Mouse (Mus musculus) C2C12 (cell line): ENCODE results near the gene Kctd13.

Experiments used
- CTCF ChIP-seq: IDR thresholded peaks from one replicate; pipeline ENCODE4 v1.5.1; 2011; ENCODE audit not compliant: control insufficient read depth, insufficient read depth, insufficient read length
- MAX ChIP-seq: IDR thresholded peaks from one replicate; pipeline ENCODE4 v1.6.1; 2011; ENCODE audit warnings: mild to moderate bottlenecking, control low read depth
- USF1 ChIP-seq: IDR thresholded peaks from one replicate; pipeline ENCODE4 v1.6.1; 2011; ENCODE audit warnings: low read depth, mild to moderate bottlenecking, control low read depth, moderate library complexity

GRCm38 (mm10) chr7:126948626-126949025, 19.9 kb downstream of the Kctd13 start:
- TF ChIP-seq MAX, result no peak
- TF ChIP-seq CTCF, result no peak
- TF ChIP-seq USF1, result no peak
